Mouse (Mus musculus) fibroblast of lung, adult 2 months (primary cell): Measurements from ENCODE around the gene Sult1a1.

ENCODE experiments used
- DNase-seq: peaks from one replicate; pipeline ENCODE4 v3.0.0-alpha.2; 2011; ENCODE audit warnings: low read depth

The Sult1a1 gene

DNA sequence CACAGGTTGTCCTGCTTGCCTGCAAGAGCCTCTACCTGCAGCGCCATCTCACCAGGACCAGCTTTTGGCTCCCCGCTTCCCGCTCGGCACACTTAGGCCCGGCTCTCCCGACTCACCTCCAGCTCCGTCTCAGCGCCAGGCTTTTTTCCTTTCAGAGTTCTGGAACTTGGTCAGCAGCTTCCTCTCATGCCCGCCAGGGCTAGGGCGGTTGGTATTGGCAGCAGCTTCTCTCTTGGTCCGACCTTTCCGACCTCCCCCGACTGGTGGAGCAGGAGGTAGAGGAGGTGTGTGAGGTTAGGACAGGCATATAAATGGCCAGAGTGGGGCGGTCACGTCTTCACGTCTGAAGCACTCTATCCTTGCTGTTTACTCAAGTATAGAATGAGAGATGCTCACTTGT is 51.5 kb downstream of the Sult1a1 start:
- peak; percentile 68 for DNase-seq

DNA sequence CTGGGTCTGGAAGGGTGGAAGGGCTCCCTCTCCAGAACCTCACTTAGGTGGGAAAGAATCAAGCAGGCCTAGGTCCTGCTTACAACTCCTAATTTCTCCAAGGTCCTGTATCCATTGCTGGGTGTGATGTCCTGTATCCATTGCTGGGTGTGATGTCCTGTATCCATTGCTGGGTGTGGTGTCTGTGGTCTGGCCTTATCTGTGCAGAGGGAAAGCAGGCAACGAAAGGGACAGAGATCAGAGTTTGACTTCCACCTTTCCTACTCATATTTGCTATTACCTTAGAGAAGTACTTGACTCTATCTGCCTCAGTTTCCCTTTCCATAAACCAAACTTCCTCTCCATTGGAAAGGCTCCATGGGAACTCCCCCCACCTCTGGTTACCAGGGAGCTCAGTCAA is 52.9 kb downstream of the Sult1a1 start:
- DNase-seq: no peak
